Mouse (Mus musculus): ENCODE measurements around the gene Tmem51.
"Not testable (repeated sequence)": the region's sequence is repeated elsewhere in the genome, so short reads cannot be mapped to it uniquely, and the experiment has no call there.

Tmem51 gene

DNA sequence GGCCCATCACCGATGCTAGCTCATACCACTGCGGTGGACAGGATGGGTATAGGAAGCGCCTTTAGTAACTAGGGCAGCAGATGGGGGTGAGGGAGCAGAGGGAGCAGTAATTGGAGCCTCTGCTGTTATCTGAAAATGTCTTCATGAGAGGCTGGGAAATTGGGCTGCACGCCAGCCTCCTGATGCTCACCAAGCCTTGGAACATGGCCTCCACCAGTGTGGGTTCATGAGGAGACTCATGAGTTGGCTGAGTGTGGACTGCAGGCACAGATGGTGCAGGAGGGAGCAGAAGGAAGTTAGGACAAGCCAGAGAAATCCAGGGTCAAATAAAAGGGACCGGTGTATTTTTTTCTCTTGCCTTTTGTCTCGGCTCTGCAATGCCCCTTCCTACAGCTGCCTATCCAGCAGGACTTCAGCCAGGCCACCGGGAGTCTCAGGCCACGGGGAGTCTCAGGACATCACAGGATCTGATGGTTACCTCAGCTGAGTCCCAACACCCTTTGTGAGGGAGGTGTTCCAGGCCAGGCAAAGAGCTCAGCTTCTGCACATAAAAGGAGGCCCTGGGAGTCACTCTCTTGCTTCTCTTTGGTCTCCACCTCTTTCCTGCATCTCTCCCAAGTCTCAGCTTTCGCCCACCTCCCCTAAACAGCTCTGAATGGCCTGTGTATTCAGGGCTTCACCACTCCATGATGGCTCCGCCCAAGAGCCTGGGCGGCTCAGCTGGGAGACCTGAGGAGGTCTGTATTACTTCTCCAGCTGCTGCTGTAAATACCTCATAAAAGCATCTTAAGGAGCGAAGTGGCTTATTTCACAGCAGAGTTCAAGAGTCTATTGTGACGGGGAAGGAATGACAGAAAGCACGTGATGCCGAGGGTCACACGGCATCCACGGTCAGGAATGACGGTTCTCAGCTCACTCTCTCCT, 23.4 kb downstream of the Tmem51 start:
- in situ Hi-C loops (cut with MboI, MseI): no loop called here

DNA sequence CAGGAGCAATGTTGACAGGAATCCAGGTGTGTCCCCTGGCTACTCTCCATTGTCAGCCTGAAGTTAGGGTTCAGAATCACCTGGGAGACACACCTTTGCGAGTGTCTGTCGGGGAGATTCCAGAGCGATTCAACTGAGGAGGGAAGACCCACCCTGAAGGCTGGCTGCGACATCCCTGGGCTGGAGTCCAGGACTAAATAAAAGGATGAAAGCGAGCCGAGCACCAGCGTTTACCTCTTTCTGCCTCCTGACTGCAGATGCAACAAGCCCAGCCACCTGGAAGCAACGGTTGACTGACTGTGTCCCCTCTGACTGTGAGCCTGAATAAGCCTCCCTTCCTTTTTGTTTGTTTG, 24.3 kb downstream of the Tmem51 start:
- in situ Hi-C loops (cut with MboI, MseI): no loop called here

DNA sequence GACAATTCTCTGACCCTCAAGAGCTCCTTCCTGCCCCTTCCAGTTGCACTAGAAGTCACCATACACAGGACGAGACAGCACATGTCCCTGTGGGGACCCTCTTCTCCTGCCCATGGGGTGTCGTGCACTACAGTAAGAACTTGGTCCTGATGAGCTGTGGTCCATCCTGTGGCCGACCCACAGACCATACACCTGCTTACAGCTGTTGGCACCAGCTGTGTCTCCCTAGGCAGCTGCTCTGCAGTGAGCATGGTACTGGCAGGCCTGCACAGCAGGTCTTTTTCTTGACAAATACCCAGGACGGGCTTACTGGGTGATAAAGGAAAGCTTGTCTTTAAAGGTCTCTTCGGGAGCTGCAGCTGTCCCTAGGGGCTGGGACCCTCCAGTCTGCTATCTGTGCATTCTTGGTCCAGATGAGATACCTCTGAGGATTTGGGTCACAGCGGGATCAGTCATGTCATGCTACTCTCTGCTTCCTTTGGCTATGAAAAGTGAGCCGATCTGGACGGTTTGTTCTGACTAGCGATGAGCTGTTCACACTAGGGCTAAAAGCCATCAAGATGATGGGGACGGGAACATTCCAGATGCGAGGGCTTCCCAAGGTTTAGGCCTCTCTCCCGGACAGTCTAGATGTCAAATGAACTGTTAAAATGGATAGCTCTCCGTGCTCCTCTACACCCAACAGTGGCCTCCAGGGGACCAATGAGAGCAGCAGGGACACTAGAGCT, 24.8 kb downstream of the Tmem51 start:
- in situ Hi-C loops (cut with MboI, MseI): no loop called here

DNA sequence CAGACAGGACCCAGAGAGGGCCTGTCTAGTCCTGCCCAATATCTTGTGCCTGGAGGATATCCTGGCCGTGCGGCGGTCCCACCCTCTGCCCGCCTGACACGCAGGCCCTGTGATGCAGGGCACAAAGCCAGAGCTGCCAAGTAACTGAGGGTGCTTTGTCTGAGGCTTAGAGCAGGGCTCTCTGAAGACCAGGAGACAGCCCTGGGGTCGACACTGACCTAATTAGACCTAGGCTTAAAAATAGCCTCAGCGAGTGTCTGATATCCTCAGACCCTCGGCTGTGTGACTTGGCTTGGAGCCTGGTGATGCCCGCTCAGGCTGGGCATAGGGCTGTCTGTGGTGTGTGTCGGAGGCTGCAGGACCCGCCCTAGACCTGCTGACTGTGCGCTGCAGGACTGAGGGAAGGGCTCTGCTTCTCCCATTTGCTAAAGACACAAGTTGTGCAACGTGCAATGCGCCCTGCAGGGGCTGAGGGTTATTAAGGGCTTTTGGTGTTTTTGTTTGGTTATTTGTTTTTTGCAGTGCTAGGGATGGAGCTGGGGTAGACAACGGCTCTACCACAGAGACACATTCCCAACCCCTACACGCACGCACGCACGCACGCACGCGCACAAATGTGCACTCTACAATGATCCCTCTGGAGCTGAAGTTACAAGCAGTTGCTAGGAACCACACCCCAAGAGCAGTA, 26.4 kb downstream of the Tmem51 start:
- in situ Hi-C loops (cut with MboI, MseI): no loop called here

GRCm38 (mm10) chr4:142055600-142055999, 28.5 kb downstream of the Tmem51 start:
- in situ Hi-C loops (cut with MboI, MseI): no loop called here

GRCm38 (mm10) chr4:142054580-142054979, 29.5 kb downstream of the Tmem51 start:
- in situ Hi-C loops (cut with MboI, MseI): no loop called here

- in situ Hi-C loops (cut with MboI, MseI): no loop called here
Observed at GRCm38 (mm10) chr4:142053661-142054448, 30.2 kb downstream of the Tmem51 start.

DNA sequence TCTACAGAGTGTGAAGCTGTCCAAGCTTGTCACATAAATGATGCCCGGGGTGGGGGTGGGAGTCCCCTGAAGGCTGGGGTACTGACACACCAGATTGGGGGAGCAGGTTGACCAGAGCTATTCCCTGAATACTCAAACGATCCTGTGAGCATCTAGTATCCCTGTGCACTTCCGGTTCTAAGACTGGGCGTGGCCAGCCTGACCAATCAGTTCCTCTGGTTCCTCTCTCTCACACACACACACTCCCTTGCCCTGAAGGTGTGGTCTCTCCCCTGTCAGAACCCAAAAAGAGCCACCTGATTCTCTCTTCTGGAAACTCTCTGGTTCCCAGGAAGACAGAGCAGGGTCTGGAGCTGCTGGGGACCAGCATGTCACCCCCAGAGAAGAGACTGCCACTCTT, 30.8 kb downstream of the Tmem51 start:
- in situ Hi-C loops (cut with MboI, MseI): no loop called here

DNA sequence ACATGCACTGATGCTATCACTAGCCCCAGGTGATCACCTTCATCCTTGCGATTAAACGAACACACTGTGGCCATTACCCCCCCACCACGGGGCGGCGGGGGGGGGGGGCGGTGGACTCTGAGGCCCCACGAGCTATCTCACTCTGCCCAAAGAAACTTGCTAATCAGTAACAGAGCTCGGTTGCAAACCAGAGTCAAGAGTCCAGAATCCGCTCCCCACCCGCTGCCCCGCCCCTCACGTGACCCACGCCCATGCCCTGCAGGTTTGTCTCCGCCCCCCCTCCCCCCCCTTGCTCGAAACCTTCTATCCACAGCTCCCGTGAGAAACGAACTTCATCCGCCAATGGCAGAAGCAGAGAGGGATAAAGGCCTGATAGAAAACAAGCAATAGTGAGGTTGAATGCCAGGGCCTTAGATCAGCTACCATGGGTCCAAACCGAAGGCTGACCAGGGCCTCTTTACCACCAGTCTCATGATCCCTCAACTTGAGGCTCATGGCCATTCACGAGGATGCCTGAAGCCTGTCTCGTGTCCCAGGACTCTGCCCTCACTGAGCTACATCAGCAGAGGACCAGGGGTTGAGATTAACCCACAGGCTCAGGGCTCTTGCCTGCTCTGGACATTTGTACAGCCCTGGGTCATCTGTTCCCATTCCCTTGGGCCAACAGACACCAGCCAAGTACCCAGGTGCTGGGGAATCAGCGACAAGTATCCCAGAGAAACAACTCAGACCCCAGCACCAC, 31.5 kb downstream of the Tmem51 start:
- in situ Hi-C loops (cut with MboI, MseI): no loop called here

GRCm38 (mm10) chr4:142051883-142052282, 32.2 kb downstream of the Tmem51 start:
- in situ Hi-C loops (cut with MboI, MseI): not testable (repeated sequence)

GRCm38 (mm10) chr4:142049963-142050362, 34.1 kb downstream of the Tmem51 start:
- in situ Hi-C loops (cut with MboI, MseI): no loop called here

DNA sequence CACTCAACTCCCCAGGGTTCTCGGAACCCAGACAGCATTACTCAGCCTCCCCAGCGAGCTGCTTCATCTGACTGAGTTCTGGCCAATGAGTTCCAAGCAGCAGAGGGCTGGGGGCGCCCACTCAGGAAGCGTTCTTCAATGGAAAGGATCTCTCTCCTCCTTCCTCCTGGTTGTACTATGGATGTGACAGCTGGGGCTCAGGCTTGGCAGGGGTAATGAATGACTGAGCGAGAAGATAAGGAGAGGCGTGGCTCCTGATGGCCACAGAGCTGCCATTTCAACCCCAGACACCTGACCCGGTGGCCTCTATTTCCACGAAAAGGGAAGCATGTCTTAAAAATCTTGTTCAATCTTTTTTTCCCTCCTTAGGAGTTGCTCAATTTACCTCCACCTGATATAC, 35.7 kb downstream of the Tmem51 start:
- in situ Hi-C loops (cut with MboI, MseI): no loop called here

DNA sequence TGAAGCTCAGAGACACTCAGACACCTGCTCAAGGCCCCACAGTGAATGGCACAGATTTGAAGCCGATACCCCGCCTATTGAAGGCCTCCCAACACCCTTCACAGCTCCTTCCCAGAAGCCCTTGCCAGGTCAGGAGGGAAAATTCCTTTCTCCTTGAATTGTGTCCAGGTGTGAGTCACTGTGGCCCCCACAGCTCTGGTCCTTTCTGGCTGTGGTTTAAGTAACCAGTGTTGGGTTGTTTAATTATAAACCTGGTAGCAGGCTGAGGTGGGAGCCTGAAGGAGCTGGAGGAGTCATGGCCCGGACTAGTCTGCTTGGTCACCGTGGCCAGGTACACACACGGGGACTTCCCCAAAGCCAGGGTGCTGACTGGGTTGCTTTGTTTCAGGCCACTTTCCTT, 37.1 kb downstream of the Tmem51 start:
- in situ Hi-C loops (cut with MboI, MseI): no loop called here

DNA sequence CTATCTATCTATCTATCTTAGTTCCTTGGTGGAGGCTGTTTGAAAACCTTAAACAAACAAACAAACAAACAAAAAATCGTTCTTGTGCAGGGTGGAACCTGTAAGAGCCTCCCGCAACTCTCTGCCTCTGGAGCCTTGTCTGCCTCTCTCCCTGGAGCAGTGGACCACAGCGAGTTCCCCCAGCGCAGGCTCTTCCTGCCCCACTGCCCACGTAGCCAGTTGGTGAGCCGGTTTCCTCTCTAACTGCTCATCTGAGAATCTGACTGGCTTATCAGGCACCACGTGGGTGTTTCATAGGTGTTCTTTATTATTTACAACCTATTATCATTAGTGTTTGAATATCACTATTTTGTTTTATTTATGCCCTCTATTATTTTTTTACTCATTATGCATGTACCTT, 37.6 kb downstream of the Tmem51 start:
- in situ Hi-C loops (cut with MboI, MseI): no loop called here

DNA sequence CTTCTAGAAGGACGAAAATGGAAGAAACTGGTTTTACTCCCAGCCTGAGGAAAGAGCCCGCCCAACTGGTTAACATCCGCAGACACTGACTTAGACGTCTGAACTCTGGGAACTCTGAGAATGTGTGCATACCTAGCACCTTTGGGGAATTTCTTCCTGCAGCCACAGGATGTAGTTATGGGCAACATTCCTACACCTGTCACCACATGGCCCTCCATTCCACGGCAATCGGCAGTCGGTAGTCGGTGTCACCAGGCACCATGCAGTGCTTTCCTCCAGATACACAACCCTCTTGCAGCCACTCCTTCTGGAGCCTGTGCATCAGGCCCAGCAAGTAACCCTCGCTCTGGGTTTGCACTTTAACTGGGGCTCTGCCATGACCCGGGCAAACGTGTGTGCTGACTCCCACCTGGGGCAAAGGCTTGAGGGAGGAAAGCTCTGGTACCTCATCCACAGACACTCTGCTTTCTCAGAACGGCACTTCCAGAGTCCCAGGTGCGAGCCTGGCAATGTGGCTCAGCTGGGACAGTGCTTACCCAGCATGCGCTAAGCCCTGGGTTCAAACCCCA, 38.4 kb downstream of the Tmem51 start:
- in situ Hi-C loops (cut with MboI, MseI): no loop called here

GRCm38 (mm10) chr4:142044452-142044851, 39.7 kb downstream of the Tmem51 start:
- in situ Hi-C loops (cut with MboI, MseI): no loop called here

GRCm38 (mm10) chr4:142039662-142040353, 44.3 kb downstream of the Tmem51 start:
- in situ Hi-C loops (cut with MboI, MseI): no loop called here

GRCm38 (mm10) chr4:142037897-142038296, 46.2 kb downstream of the Tmem51 start:
- in situ Hi-C loops (cut with MboI, MseI): no loop called here

DNA sequence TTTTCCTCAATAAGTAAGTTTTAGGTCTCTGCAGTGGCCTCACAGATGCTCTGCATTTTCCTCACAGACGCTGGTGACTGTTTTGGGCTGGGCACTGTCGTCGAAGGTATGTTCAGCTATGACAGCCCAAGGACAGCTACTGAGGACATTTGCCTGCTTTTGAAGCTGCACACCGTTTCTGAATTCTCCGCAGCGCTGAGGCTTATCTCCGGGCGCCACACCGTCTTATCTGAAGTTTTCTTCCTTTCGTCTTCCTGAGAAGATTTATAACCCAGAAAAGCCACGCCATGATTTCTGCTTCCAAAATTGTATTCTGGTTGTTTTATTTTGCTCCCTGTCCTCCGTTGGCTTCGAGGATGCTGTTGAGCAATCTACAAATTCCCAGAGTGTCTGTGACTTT, 55.6 kb downstream of the Tmem51 start:
- in situ Hi-C loops (cut with MboI, MseI): no loop called here

DNA sequence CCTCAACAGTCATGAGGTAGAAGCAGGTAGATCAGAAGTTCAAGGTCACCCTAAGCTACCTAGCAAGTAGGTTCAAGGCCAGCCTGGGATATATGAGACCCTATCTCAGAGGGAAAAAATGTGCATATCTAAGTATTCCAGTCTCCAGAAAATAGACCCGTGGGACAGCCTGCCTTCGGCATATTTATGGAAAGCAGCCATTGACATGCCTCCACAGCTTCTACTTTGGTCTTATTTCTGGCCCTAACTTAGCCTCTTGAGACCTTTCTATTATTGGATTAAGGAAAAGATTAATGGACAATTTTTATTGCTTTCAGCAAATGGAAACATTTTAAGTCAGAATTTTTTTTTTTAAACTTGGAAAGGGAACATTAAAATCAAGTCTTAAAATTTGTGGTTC, 57.1 kb downstream of the Tmem51 start:
- in situ Hi-C loops (cut with MboI, MseI): no loop called here

Data from T-helper 2 cell (primary cell).